Mouse (Mus musculus): ENCODE results near the gene Gm20696. TPM values are rescaled to one million over a fixed set of nuclear protein-coding genes. Genes with fewer than 3 reads are reported as not detected.
A peak's percentile ranks its signal among the peaks of the same experiment; 100 is the strongest.

Gm20696 gene
- total RNA-seq, 1 experiment from 2014 or later = 5.0 TPM

GRCm38 (mm10) chr6:99566921-99567320 is 99.7 kb downstream of the Gm20696 start:
- no peak for DNase-seq

- no peak for DNase-seq
Measured at GRCm38 (mm10) chr6:99564766-99565165, 101.8 kb downstream of the Gm20696 start.

GRCm38 (mm10) chr6:99556950-99557349 is 109.6 kb downstream of the Gm20696 start:
- DNase-seq = no peak

- DNase-seq = peak; percentile 62
Measured at GRCm38 (mm10) chr6:99552816-99553215, 113.8 kb downstream of the Gm20696 start.

- DNase-seq = no peak
Measured at GRCm38 (mm10) chr6:99546416-99546815, 120.2 kb downstream of the Gm20696 start.

- no peak for DNase-seq
Measured at GRCm38 (mm10) chr6:99545437-99545836, 121.2 kb downstream of the Gm20696 start.

GRCm38 (mm10) chr6:99541105-99541504 is 125.5 kb downstream of the Gm20696 start:
- DNase-seq = no peak

- no peak for DNase-seq
Measured at GRCm38 (mm10) chr6:99540653-99541052, 125.9 kb downstream of the Gm20696 start.

- DNase-seq = no peak
Measured at GRCm38 (mm10) chr6:99540146-99540545, 126.5 kb downstream of the Gm20696 start.

GRCm38 (mm10) chr6:99538194-99538941 is 128.2 kb downstream of the Gm20696 start:
- DNase-seq = no peak

GRCm38 (mm10) chr6:99534211-99534745 is 132.3 kb downstream of the Gm20696 start:
- no peak for DNase-seq

GRCm38 (mm10) chr6:99532458-99532857 is 134.1 kb downstream of the Gm20696 start:
- no peak for DNase-seq

- no peak for DNase-seq
Measured at GRCm38 (mm10) chr6:99528972-99529371, 137.6 kb downstream of the Gm20696 start.

GRCm38 (mm10) chr6:99527457-99528105 is 139.0 kb downstream of the Gm20696 start:
- no peak for DNase-seq

GRCm38 (mm10) chr6:99525351-99525750 is 141.2 kb downstream of the Gm20696 start:
- peak; percentile 59 for DNase-seq

- DNase-seq = no peak
Measured at GRCm38 (mm10) chr6:99523679-99524370, 142.8 kb downstream of the Gm20696 start.

GRCm38 (mm10) chr6:99523109-99523632 is 143.4 kb downstream of the Gm20696 start:
- peak; percentile 85 for DNase-seq

GRCm38 (mm10) chr6:99522359-99523108 is 144.1 kb downstream of the Gm20696 start, which contains the start of gene Foxp1:
Gene Foxp1, minus strand, starts transcription at chr6:99522721.
- peak; percentile 83 for DNase-seq

GRCm38 (mm10) chr6:99521641-99522358 is 144.8 kb downstream of the Gm20696 start:
- DNase-seq = peak; percentile 63

GRCm38 (mm10) chr6:99521038-99521640 is 145.5 kb downstream of the Gm20696 start:
- peak; percentile 78 for DNase-seq

- no peak for DNase-seq
Measured at GRCm38 (mm10) chr6:99520676-99521037, 145.9 kb downstream of the Gm20696 start.

All from adrenal gland, postnatal 14 days (tissue).